Mouse (Mus musculus): Measurements from ENCODE around the gene Ankrd9.

- TF ChIP-seq FLI1 (IDR thresholded peaks at IDR 0.05; ENCODE audit: low read length) (no peak), GATA1 (IDR thresholded peaks at IDR 0.05; ENCODE audit: borderline replicate concordance, low read length) (no peak)
Observed at GRCm38 (mm10) chr12:110953443-110953842, 25.4 kb downstream of the Ankrd9 start.

All from megakaryocyte, embryonic 14.5 days (primary cell).